Mouse (Mus musculus): Measurements from ENCODE around the gene Hrc. TPM values are rescaled to one million over a fixed set of nuclear protein-coding genes. Genes with fewer than 3 reads are reported as not detected.
A peak's percentile ranks its signal among the peaks of the same experiment; 100 is the strongest.

Hrc gene
- polyA plus RNA-seq, 1 experiment from 2014 or later = 28.3 TPM

GRCm38 (mm10) chr7:45333431-45333982 lies 1.6 kb upstream of the Hrc start, which contains the start of gene Trpm4:
Trpm4 (minus strand) TSS chr7:45333780.
- H3K4me1 ChIP-seq (ENCODE audit: control insufficient read depth in 2 of 2, insufficient read depth in 2 of 2, low read length in 2 of 2) = peaks cover 40 to 61% of the 10 kb centered on the region in 2 experiments
- no peaks in the 10 kb centered on the region for H3K9me3 ChIP-seq (ENCODE audit: control insufficient read depth, low read length)
- H3K4me3 ChIP-seq (ENCODE audit: control insufficient read depth in 1 of 2, insufficient read depth in 1 of 2, low read depth in 1 of 2, low read length in 2 of 2) = peak within 1 kb of the TSS; percentile 73 to 75
- WGBS = under 1% methylated on average over 38 of the region's 38 CpGs
- H3K27me3 ChIP-seq (ENCODE audit: control insufficient read depth, insufficient read depth, low read length) = no peaks in the 10 kb centered on the region; the same call in 1 of the 2 replicates
- ATAC-seq (ENCODE audit: insufficient number of reproducible peaks, insufficient read depth, low FRiP score, low read depth) = peak; percentile 56
- H3K4me2 ChIP-seq (ENCODE audit: low read length) = peak within 1 kb of the TSS; percentile 89
- no peaks in the 10 kb centered on the region for H3K36me3 ChIP-seq (ENCODE audit: control insufficient read depth, insufficient read depth, low read length)
- peak within 1 kb of the TSS; percentile 89 for H3K9ac ChIP-seq (ENCODE audit: low read length)
- peak within 1 kb of the TSS; percentile 93 to 94 for H3K27ac ChIP-seq (replicated peaks in 1 of 2; ENCODE audit: control insufficient read depth in 1 of 2, insufficient read depth in 1 of 2, low read depth in 2 of 2, low read length in 2 of 2)

- no peaks in the 10 kb centered on the region for H3K9me3 ChIP-seq (ENCODE audit: control insufficient read depth, low read length)
- H3K27ac ChIP-seq (replicated peaks in 1 of 2; ENCODE audit: control insufficient read depth in 1 of 2, insufficient read depth in 1 of 2, low read depth in 2 of 2, low read length in 2 of 2) = peak overlapping the region; percentile 93 to 94
- H3K4me1 ChIP-seq (ENCODE audit: control insufficient read depth in 2 of 2, insufficient read depth in 2 of 2, low read length in 2 of 2) = peaks cover 45 to 61% of the 10 kb centered on the region in 2 experiments
- H3K36me3 ChIP-seq (ENCODE audit: control insufficient read depth, insufficient read depth, low read length) = no peaks in the 10 kb centered on the region
- peak overlapping the region; percentile 89 for H3K9ac ChIP-seq (ENCODE audit: low read length)
- no peaks in the 10 kb centered on the region; the same call in 1 of the 2 replicates for H3K27me3 ChIP-seq (ENCODE audit: control insufficient read depth, insufficient read depth, low read length)
- H3K4me2 ChIP-seq (ENCODE audit: low read length) = peak overlapping the region; percentile 89
- WGBS = 8% methylated on average over 3 of the region's 3 CpGs
- ATAC-seq (ENCODE audit: insufficient number of reproducible peaks, insufficient read depth, low FRiP score, low read depth) = peak; percentile 19; the same call in 1 of the 2 replicates
- peak overlapping the region in 1 of 2 experiments; percentile 24; a peak in 2 of 4 replicates for H3K4me3 ChIP-seq (ENCODE audit: control insufficient read depth in 1 of 2, insufficient read depth in 1 of 2, low read depth in 1 of 2, low read length in 2 of 2)
Observed at GRCm38 (mm10) chr7:45334605-45335004, 485 bp upstream of the Hrc start.

- Histone ChIP-seq H3K36me3 (ENCODE audit: control insufficient read depth, insufficient read depth, low read length) (no peaks in the 10 kb centered on the region), H3K4me3 (ENCODE audit: control insufficient read depth in 1 of 2, insufficient read depth in 1 of 2, low read depth in 1 of 2, low read length in 2 of 2) (no peak overlapping the region), H3K9me3 (ENCODE audit: control insufficient read depth, low read length) (no peaks in the 10 kb centered on the region), H3K4me2 (ENCODE audit: low read length) (no peak overlapping the region), H3K4me1 (ENCODE audit: control insufficient read depth in 2 of 2, insufficient read depth in 2 of 2, low read length in 2 of 2) (peaks cover 58 to 67% of the 10 kb centered on the region in 2 experiments), H3K9ac (ENCODE audit: low read length) (no peak overlapping the region), H3K27ac (replicated peaks in 1 of 2; ENCODE audit: control insufficient read depth in 1 of 2, insufficient read depth in 1 of 2, low read depth in 2 of 2, low read length in 2 of 2) (no peak overlapping the region), H3K27me3 (ENCODE audit: control insufficient read depth, insufficient read depth, low read length) (no peaks in the 10 kb centered on the region; the same call in 1 of the 2 replicates)
- ATAC-seq (ENCODE audit: insufficient number of reproducible peaks, insufficient read depth, low FRiP score, low read depth) = no peak
- WGBS = 88% methylated on average over 4 of the region's 4 CpGs
Observed at GRCm38 (mm10) chr7:45336319-45336718, 1.2 kb downstream of the Hrc start.

- Histone ChIP-seq H3K4me1 (ENCODE audit: control insufficient read depth in 2 of 2, insufficient read depth in 2 of 2, low read length in 2 of 2) (peaks cover 55 to 60% of the 10 kb centered on the region in 2 experiments), H3K9ac (ENCODE audit: low read length) (peak overlapping the region; percentile 34; the same call in 1 of the 2 replicates), H3K36me3 (ENCODE audit: control insufficient read depth, insufficient read depth, low read length) (no peaks in the 10 kb centered on the region), H3K4me2 (ENCODE audit: low read length) (peak overlapping the region; percentile 92), H3K9me3 (ENCODE audit: control insufficient read depth, low read length) (no peaks in the 10 kb centered on the region), H3K4me3 (ENCODE audit: control insufficient read depth in 1 of 2, insufficient read depth in 1 of 2, low read depth in 1 of 2, low read length in 2 of 2) (peak overlapping the region; percentile 7 to 27; a peak in 2 of 4 replicates), H3K27me3 (ENCODE audit: control insufficient read depth, insufficient read depth, low read length) (peaks cover 1% of the 10 kb centered on the region; the same call in 1 of the 2 replicates), H3K27ac (replicated peaks in 1 of 2; ENCODE audit: control insufficient read depth in 1 of 2, insufficient read depth in 1 of 2, low read depth in 2 of 2, low read length in 2 of 2) (no peak overlapping the region)
- no peak for ATAC-seq (ENCODE audit: insufficient number of reproducible peaks, insufficient read depth, low FRiP score, low read depth)
- WGBS = 19% methylated on average over 4 of the region's 4 CpGs
Observed at GRCm38 (mm10) chr7:45337469-45337868, 2.4 kb downstream of the Hrc start.

- ATAC-seq (ENCODE audit: insufficient number of reproducible peaks, insufficient read depth, low FRiP score, low read depth) = no peak
- Histone ChIP-seq H3K4me2 (ENCODE audit: low read length) (peak overlapping the region; percentile 92), H3K4me3 (ENCODE audit: control insufficient read depth in 1 of 2, insufficient read depth in 1 of 2, low read depth in 1 of 2, low read length in 2 of 2) (peak overlapping the region; percentile 5 to 54; a peak in 3 of 4 replicates), H3K27ac (replicated peaks in 1 of 2; ENCODE audit: control insufficient read depth in 1 of 2, insufficient read depth in 1 of 2, low read depth in 2 of 2, low read length in 2 of 2) (no peak overlapping the region), H3K36me3 (ENCODE audit: control insufficient read depth, insufficient read depth, low read length) (no peaks in the 10 kb centered on the region), H3K9me3 (ENCODE audit: control insufficient read depth, low read length) (no peaks in the 10 kb centered on the region), H3K27me3 (ENCODE audit: control insufficient read depth, insufficient read depth, low read length) (peaks cover 3% of the 10 kb centered on the region; the same call in 1 of the 2 replicates), H3K4me1 (ENCODE audit: control insufficient read depth in 2 of 2, insufficient read depth in 2 of 2, low read length in 2 of 2) (peaks cover 51 to 56% of the 10 kb centered on the region in 2 experiments), H3K9ac (ENCODE audit: low read length) (peak overlapping the region; percentile 78; the same call in 1 of the 2 replicates)
- 3% methylated on average over 14 of the region's 14 CpGs for WGBS
Observed at GRCm38 (mm10) chr7:45338161-45338911, 3.2 kb downstream of the Hrc start.

- Histone ChIP-seq H3K4me2 (ENCODE audit: low read length) (peak overlapping the region; percentile 92), H3K9me3 (ENCODE audit: control insufficient read depth, low read length) (no peaks in the 10 kb centered on the region), H3K27me3 (ENCODE audit: control insufficient read depth, insufficient read depth, low read length) (peaks cover 3% of the 10 kb centered on the region; the same call in 1 of the 2 replicates), H3K4me3 (ENCODE audit: control insufficient read depth in 1 of 2, insufficient read depth in 1 of 2, low read depth in 1 of 2, low read length in 2 of 2) (peak overlapping the region; percentile 43 to 54), H3K4me1 (ENCODE audit: control insufficient read depth in 2 of 2, insufficient read depth in 2 of 2, low read length in 2 of 2) (peaks cover 47 to 49% of the 10 kb centered on the region in 2 experiments), H3K9ac (ENCODE audit: low read length) (peak overlapping the region; percentile 78), H3K36me3 (ENCODE audit: control insufficient read depth, insufficient read depth, low read length) (no peaks in the 10 kb centered on the region), H3K27ac (replicated peaks in 1 of 2; ENCODE audit: control insufficient read depth in 1 of 2, insufficient read depth in 1 of 2, low read depth in 2 of 2, low read length in 2 of 2) (0 out of 4 replicates have a peak overlapping the region, but pooled peaks of 1 of the 2 experiments have one; percentile 38)
- WGBS = under 1% methylated on average over 37 of the region's 39 CpGs
- peak; percentile 41 for ATAC-seq (ENCODE audit: insufficient number of reproducible peaks, insufficient read depth, low FRiP score, low read depth)
Observed at GRCm38 (mm10) chr7:45339410-45340065, 4.4 kb downstream of the Hrc start.

- no peak overlapping the region for H3K27ac ChIP-seq (replicated peaks in 1 of 2; ENCODE audit: control insufficient read depth in 1 of 2, insufficient read depth in 1 of 2, low read depth in 2 of 2, low read length in 2 of 2)
- H3K4me1 ChIP-seq (ENCODE audit: control insufficient read depth in 2 of 2, insufficient read depth in 2 of 2, low read length in 2 of 2) = peaks cover 44% of the 10 kb centered on the region in 2 experiments
- peak overlapping the region; percentile 43 to 54 for H3K4me3 ChIP-seq (ENCODE audit: control insufficient read depth in 1 of 2, insufficient read depth in 1 of 2, low read depth in 1 of 2, low read length in 2 of 2)
- peaks cover 3% of the 10 kb centered on the region; the same call in 1 of the 2 replicates for H3K27me3 ChIP-seq (ENCODE audit: control insufficient read depth, insufficient read depth, low read length)
- H3K9me3 ChIP-seq (ENCODE audit: control insufficient read depth, low read length) = no peaks in the 10 kb centered on the region
- H3K9ac ChIP-seq (ENCODE audit: low read length) = peak overlapping the region; percentile 78
- no peaks in the 10 kb centered on the region for H3K36me3 ChIP-seq (ENCODE audit: control insufficient read depth, insufficient read depth, low read length)
- peak overlapping the region; percentile 92 for H3K4me2 ChIP-seq (ENCODE audit: low read length)
- WGBS = 2% methylated on average over 11 of the region's 11 CpGs
- ATAC-seq (ENCODE audit: insufficient number of reproducible peaks, insufficient read depth, low FRiP score, low read depth) = no peak
Observed at GRCm38 (mm10) chr7:45340066-45340442, 5.0 kb downstream of the Hrc start.
